Mouse (Mus musculus): ENCODE measurements around the gene Gm11627.
"Not testable (repeated sequence)": the region's sequence is repeated elsewhere in the genome, so short reads cannot be mapped to it uniquely, and the experiment has no call there.

Gm11627 gene

GRCm38 (mm10) chr11:102579165-102580033 lies at the start of gene Gm11627:
TSS of gene Gm11627 (minus strand) at chr11:102579461.
- DNase-seq (ENCODE audit: low read depth, low spot score), result peak; percentile 31

- DNase-seq (ENCODE audit: low read depth, low spot score), result no peak
Measured at GRCm38 (mm10) chr11:102628529-102628928, 49.3 kb upstream of the Gm11627 start.

GRCm38 (mm10) chr11:102627171-102627931 lies 48.1 kb upstream of the Gm11627 start:
- DNase-seq (ENCODE audit: low read depth, low spot score), result no peak

- DNase-seq (ENCODE audit: low read depth, low spot score), result no peak
Measured at GRCm38 (mm10) chr11:102624888-102625407, 45.7 kb upstream of the Gm11627 start.

GRCm38 (mm10) chr11:102623876-102624789 lies 44.9 kb upstream of the Gm11627 start:
- DNase-seq (ENCODE audit: low read depth, low spot score), result peak; percentile 80

- DNase-seq (ENCODE audit: low read depth, low spot score), result no peak
Measured at GRCm38 (mm10) chr11:102619449-102619848, 40.2 kb upstream of the Gm11627 start.

- no peak for DNase-seq (ENCODE audit: low read depth, low spot score)
Measured at GRCm38 (mm10) chr11:102611317-102611705, 32.0 kb upstream of the Gm11627 start.

- no peak for DNase-seq (ENCODE audit: low read depth, low spot score)
Measured at GRCm38 (mm10) chr11:102610675-102611316, 31.5 kb upstream of the Gm11627 start.

- DNase-seq (ENCODE audit: low read depth, low spot score), result no peak
Measured at GRCm38 (mm10) chr11:102610260-102610659, 31.0 kb upstream of the Gm11627 start.

- DNase-seq (ENCODE audit: low read depth, low spot score), result no peak
Measured at GRCm38 (mm10) chr11:102609483-102609882, 30.2 kb upstream of the Gm11627 start.

- DNase-seq (ENCODE audit: low read depth, low spot score), result no peak
Measured at GRCm38 (mm10) chr11:102608691-102609090, 29.4 kb upstream of the Gm11627 start.

GRCm38 (mm10) chr11:102607686-102608548 lies 28.7 kb upstream of the Gm11627 start:
- DNase-seq (ENCODE audit: low read depth, low spot score), result no peak

- DNase-seq (ENCODE audit: low read depth, low spot score), result not testable (repeated sequence)
Measured at GRCm38 (mm10) chr11:102607201-102607600, 27.9 kb upstream of the Gm11627 start.

GRCm38 (mm10) chr11:102606751-102607171 lies 27.5 kb upstream of the Gm11627 start:
- no peak for DNase-seq (ENCODE audit: low read depth, low spot score)

GRCm38 (mm10) chr11:102605553-102606416 lies 26.5 kb upstream of the Gm11627 start:
- peak; percentile 32 for DNase-seq (ENCODE audit: low read depth, low spot score)

- DNase-seq (ENCODE audit: low read depth, low spot score), result no peak
Measured at GRCm38 (mm10) chr11:102604777-102605552, 25.7 kb upstream of the Gm11627 start.

GRCm38 (mm10) chr11:102604010-102604584 lies 24.8 kb upstream of the Gm11627 start, which contains the start of gene Fzd2:
TSS of gene Fzd2 (plus strand) at chr11:102604396.
- DNase-seq (ENCODE audit: low read depth, low spot score), result peak; percentile 96

- DNase-seq (ENCODE audit: low read depth, low spot score), result peak; percentile 75
Measured at GRCm38 (mm10) chr11:102603496-102603850, 24.2 kb upstream of the Gm11627 start.

Data from embryo, embryonic 11.5 days (tissue).